Mouse (Mus musculus): ENCODE results near the gene Stk24.

Gene Stk24

DNA sequence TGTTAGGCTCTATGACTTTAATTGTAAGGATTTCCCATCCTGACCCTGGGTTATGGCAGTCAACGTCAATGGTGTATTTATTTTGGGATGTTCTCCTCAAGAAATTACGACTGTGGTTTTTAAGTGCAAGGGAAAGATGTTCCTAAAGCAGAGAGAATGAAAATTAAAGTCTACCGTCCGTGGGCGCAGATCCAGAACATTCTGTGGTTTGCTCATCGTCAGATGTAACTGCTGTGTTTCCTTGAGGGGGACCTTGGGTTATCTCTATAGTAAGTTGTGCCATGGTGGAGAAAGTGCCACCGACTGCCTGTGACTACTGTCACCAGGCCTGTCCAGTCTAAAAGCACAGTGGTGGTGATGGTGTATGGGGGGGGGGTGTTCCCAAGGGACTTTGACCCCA is 122.9 kb downstream of the Stk24 start:
- no peak for DNase-seq

DNA sequence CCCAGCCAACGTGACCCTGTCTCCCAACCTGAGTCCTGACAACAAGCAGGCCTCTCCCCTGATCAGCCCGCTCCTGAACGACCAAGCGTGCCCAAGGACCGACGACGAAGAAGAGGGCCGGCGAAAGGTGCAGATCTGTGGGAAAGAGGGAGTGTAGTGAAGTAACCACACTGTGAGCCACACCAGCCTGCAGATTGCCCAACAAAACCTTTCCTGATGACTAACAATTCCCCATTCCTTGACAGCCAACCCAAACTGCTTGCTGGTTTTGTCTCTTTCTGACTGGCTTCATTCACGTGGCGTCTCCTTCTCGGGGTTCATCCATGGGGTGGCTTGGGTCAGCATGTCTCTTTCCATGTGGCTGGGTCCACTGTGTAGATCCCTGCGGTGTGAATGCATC is 124.3 kb downstream of the Stk24 start:
- DNase-seq = no peak

DNA sequence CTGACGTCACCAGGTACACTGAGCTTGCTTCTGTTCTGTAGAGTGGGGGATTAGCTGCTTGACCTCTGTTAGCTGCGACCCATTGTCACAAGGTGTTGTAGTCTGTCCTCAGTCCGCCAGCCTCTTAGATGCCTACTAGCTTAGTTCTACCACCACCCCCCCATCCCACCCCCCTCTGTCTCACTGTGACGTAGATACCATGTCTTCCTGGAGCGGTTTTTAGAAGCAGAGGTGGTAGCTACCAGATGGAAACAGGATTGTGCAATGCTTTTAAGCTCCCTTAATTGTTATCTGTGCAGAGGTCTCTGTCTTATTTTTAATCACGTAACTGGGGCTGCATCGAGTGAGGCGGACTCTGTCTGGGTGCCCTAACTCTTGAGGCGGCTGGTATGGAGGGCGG is 124.9 kb downstream of the Stk24 start:
- no peak for DNase-seq

DNA sequence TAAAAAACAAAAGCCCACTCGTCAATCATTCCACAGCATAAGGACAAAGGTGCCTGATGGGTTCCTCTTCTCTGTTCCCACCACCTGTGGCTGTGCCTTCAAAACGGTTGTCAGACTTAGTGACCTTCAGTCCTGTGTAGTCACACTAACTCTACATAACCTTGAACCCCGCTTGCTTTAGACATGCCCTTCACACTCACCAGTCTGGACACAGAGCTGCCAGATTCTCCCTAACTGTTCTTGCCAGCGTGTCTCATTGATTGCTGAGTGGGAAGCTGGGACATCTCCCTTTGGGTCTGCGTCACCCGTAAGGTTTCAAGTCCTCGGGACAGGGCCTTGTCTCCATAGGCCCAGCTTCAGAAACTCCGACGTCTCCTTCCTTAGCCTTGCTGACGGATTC is 127.3 kb downstream of the Stk24 start:
- DNase-seq = no peak

DNA sequence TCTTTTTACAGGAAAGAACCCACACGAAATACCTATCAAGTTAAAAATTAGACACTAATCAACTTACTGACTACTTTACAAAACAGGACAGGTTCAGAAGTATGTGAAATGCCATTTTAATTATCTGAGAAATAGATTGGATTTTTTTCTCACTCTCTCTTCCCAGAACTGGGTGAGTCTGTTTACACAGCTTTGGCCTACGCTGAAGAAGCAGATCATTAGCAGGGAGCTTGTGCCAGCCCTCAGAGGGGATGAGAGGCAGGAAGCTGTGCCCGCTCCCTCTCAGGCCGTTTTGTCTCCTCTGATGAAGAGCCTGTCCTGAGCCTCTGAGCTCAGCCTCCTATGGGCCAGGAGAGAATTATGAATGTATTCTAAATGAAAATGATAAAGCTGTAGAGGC is 128.1 kb downstream of the Stk24 start:
- no peak for DNase-seq

DNA sequence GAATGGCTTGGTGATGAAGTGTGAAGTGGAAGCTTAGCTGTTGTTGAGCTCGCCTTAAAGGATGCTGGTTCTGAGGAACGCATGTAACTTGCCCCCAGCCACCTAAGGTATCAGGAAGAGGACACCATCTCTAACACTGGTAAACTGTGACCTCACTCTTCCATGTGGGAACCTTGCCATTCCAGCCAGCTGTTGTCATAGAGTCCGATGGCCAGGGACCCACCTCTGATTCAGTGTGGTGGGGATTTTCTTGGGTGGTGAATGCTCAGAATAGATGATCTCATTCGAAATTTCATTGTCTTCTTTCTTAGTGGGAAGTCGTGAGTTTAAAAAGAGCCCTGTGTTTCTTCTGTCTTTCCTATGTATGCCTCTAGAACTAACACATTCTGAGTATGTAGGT is 128.7 kb downstream of the Stk24 start:
- no peak for DNase-seq

DNA sequence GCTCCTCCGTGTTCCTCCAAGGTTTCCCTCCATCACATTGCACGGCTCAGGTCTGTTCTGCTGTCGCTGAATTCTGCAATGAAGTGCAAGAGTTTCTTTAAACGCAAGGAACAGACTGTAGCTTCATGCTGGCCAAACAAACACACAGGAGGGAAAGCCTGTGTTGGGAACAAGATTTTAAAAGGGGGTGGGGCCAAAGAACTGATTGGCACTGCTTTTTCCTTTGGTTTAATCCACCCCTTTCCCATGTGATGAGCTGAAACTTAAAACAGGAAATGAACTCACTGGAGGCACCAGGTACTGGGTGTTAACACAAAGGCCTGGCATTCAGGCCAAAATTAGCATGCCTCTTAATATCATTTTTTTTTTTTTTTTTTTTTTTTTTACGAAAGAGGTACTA is 131.5 kb downstream of the Stk24 start:
- DNase-seq = no peak

DNA sequence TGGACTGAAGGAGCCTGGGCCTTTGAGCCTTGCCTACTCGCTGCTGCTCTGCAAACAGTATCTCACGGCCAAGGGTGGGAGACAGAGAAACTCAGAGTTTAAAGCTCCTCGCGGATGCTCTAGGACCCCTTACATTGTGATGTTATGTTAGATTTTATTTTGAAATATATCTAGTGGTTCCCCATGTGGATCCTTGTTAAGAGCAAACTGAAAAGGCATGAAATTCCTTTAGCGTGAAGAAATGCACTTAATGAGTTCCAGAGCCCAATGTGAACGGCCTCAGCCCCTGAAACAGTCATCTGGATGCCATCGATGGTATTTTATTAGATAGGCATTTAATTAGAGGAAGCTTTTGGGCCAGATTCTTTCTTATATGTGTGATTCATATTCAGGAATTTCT is 132.5 kb downstream of the Stk24 start:
- DNase-seq = no peak

DNA sequence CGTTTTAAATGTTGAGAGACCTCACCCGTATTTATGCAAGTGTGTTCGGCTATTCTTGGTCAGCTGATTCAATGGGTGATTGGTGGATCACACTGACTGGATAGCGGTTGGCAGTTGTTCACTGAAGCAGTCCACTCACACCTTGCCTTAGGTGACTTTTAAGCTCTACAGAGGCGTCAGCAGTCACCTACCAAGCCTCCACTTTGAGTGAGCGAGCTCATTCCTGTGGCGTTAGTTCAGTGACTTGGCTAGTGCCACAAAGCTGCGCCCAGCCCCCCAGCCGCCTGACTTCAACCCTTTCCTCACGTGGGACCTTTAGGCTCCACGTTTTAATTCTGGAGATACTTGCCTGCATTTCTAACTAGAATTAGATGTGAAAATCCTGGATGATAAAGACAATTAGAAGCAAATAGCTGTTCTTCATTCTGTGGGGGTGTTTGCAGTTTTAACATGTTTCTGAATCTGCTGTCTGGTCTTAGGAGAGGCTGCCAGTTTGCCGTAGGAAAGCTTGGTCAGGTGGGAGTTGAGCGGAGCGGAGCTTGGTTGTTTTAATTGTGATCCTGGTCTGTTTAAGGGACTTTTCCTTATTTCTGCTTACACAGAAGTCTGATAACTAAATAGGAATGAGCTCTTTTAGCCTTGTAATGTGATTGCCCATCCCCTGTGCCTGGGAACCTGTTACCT is 133.6 kb downstream of the Stk24 start:
- DNase-seq = no peak

DNA sequence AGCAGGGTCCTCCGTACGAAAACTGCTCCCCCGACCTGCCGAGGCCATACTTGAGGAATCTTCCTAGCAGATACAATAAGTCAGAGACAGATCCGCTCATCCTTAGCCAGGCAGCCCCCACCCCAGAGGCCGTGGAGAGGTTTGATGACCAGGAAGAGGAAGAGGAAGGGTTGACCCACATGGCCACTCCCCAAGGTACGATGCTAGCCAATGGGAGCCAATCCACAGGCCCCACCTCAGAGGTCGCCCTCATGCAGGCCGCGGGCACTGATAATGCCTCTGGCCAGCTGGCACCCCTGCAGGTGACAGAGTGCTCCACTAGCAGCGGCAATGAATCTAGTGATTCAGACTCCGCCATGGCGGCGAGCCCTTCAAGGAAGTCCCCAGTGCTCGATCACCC is 135.7 kb downstream of the Stk24 start:
- DNase-seq = no peak

DNA sequence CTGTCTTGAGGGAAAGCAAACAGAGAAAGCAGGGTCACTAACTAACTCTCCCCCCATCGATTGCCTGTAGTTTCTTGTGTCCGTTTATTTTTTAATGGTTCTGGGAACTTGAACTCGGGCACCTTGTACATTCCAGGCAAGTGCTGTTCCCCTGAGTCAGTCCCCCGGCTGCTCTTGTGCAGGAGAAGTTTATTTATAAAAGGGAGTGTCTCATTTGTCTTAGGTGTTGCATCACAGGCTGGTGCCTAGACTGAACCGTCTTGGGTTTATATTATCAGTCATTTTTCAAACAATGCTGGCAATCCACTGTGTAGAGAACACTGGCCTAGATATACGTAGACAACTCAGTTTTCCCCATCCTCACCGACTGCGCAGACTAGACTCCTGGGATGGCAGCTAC is 140.4 kb downstream of the Stk24 start:
- DNase-seq = no peak

DNA sequence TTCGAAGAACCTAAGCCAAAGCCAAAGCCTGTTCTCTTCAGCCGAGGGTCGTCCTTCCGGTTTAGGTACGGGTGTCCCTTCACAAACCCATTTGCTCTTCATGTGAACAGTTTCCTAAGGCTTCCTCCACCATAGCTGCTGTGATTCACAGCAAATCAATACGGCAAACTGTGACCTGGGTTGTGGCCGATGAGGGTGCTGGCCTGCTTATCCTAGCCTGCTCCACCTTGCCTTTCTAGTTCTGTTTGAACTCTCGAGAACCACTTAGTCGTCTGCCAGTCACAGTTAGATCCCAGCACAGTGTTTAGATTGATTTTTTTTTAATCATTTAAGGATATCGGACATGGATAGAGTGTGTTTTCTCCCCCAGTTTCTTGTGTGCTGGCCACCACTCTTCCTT is 141.1 kb downstream of the Stk24 start:
- DNase-seq = no peak

DNA sequence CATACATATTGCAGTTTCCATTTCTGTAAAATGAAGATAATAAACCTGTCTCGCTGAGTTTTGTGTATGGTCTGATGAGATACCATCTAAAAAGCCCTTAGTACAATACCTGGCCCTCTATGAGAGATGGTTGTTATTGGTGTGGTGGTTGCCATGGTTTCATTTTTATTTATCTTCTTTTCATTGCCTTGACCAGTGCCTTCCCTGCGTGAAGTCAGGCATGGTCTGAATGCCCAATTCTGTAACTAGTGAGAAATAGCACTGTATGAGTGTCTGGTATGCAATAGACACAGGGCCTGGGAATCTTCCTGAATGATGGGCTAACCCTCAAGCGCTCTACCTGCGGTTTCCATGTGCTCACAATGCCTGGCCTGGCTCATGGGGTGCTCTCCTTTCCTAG is 143.1 kb downstream of the Stk24 start:
- DNase-seq = no peak
